Mouse (Mus musculus) left cerebral cortex, adult 18-20 months (tissue): ENCODE measurements around the gene March4. TPM values are rescaled to one million over a fixed set of nuclear protein-coding genes. Genes with fewer than 3 reads are reported as not detected.

Experiments used
- DNase-seq, 2 experiments: peaks; one replicate each; pipeline ENCODE4 v3.0.0; 2021 to 2022; ENCODE audit warnings: low spot score in 2 of 2, mixed read lengths in 1 of 2
- total RNA-seq, 2 experiments: library from RNA; stranded (reverse); gene quantifications; 2 replicates each; pipeline ENCODE4 v1.2.3; 2021

Gene March4
- total RNA-seq, 2 experiments from 2014 or later = 18.2 to 18.3 TPM

DNA sequence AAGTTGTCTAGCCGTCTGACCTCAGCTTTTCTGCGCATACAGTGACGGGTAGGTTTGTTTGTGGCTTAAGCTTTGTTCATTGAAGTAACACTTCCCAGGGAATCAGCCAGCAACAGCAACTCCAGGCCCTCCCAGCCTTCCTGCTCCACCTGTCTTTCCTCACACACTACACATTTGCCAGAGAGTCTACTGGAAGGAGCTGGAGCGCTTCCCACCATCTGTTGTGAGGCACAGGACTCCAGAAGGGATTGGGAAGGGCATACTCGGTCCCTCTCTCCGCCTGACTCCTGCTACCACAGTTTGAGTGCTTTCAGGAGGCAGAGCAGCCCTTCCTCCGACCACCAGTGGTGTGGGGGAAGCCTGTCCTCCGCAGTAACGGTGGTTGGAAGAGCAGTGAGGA lies 136.1 kb downstream of the March4 start:
- peak; percentile 16 to 33 for DNase-seq

- DNase-seq = no peak
These were observed 136.9 kb downstream of the March4 start for GRCm38 (mm10) chr1:72399720-72400401.

DNA sequence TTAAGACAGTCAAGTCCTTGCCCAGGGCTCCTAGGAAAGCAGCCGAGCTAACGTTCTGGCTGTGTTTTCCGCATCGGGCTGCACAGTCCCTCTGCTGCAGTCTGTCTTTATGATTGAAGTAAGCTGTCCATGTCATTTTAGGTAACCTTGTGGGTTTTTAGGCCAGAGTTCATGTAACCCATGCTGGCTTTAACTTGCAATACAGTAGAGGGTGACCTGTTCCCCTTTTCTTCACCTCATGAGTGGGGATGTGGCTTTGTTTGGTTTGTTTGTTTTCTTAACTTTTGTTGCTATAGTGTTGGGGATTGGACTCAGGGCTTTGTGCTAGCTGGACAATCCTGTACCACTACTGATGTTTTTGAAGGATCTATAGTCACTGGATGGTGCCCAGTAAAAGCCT lies 146.3 kb downstream of the March4 start:
- DNase-seq = no peak

GRCm38 (mm10) chr1:72383651-72384050 lies 153.1 kb downstream of the March4 start:
- no peak for DNase-seq

DNA sequence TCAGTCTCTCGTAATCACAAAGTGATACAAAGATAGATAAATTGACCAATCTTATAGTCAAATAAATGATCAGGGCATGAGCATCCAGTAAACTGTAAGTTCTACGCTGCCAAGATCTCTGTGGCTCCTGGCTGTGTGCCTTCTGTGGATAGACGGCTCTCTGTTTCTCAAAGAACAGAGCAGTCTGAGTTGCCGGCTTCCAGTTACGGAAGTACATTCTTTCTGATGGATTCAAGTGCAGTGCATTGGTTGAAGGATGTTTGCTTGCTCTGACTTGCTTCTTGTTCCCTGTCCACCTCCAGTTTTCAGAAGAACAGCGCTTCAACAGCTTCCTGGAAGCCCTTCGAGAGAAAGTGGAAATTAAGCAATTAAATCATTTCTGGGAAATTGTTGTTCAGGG lies 153.7 kb downstream of the March4 start:
- DNase-seq = no peak

- no peak for DNase-seq
These were observed 156.2 kb downstream of the March4 start for GRCm38 (mm10) chr1:72380544-72380943.

- no peak for DNase-seq
These were observed 156.9 kb downstream of the March4 start for GRCm38 (mm10) chr1:72379752-72380353.

GRCm38 (mm10) chr1:72378151-72378550 lies 158.6 kb downstream of the March4 start:
- no peak for DNase-seq

Other genes starting within 250 kb of the March4 start
- 10 to 100 TPM; 18.5 to 22.2 TPM for gene Xrcc5, start 229.5 kb downstream of the March4 start, total RNA-seq
- gene Smarcal1, start 46.3 kb upstream of the March4 start, total RNA-seq = 10 to 100 TPM; 67.8 to 71.2 TPM
- not detected for gene Ankar, start 163.6 kb upstream of the March4 start, total RNA-seq
- gene Rpl37a, start 174.4 kb upstream of the March4 start, total RNA-seq = 100 to 1,000 TPM; 593 to 647 TPM